Mouse (Mus musculus) frontal cortex, adult 2 months (tissue): ENCODE measurements around the gene Reck. TPM values are rescaled to one million over a fixed set of nuclear protein-coding genes. Genes with fewer than 3 reads are reported as not detected.

Experiments
- DNase-seq, 2 experiments: peaks; one replicate each; pipeline ENCODE4 v3.0.0; 2022; ENCODE audit warnings: low spot score in 1 of 2; ENCODE audit errors: extremely low spot score in 1 of 2
- polyA plus RNA-seq: library from polyadenylated mRNA; depleted of rRNA; stranded (reverse); fragments of >200 nt; gene quantifications from 2 replicates; pipeline ENCODE4 v1.2.3, GENCODE M21; 2012; rRNA removed

Gene Reck
- polyA plus RNA-seq, 1 experiment = 13.4 TPM

DNA sequence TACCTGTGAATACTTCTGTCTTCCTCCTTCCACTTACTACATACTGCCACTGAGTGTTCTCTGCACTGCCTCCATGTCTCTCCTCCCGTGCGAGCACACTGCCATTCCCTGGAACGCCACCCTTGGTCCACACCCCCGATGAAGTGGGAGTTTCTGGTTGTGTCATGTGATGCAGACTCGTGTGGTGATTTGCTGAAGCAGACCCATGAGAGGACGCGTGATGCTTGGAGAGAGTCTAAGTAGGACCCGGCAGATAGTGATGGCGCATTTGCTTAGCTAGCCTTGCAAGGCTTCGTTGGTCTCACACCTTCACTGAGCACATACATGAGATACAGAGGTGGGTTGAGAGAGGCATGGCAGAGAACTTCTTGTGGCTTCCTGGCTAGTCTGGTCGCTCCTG is 117.7 kb downstream of the Reck start:
- no peak for DNase-seq

- DNase-seq = no peak
Measured at GRCm38 (mm10) chr4:43994342-43994741, 119.0 kb downstream of the Reck start.

Other genes with a start within 250 kb of the Reck start
- 119 and 122 TPM in 2 replicates for gene Npr2, start 243.6 kb upstream of the Reck start, polyA plus RNA-seq
- gene Spag8, start 221.9 kb upstream of the Reck start, polyA plus RNA-seq = 2.1 and 2.6 TPM in 2 replicates
- gene Hint2, start 219.1 kb upstream of the Reck start, polyA plus RNA-seq = 75.8 and 81.1 TPM in 2 replicates
- gene Tmem8b, start 206.6 kb upstream of the Reck start, polyA plus RNA-seq = 35.5 and 38.0 TPM in 2 replicates
- gene Fam221b, start 206.4 kb upstream of the Reck start, polyA plus RNA-seq = 0.88 and 0.94 TPM in 2 replicates
- gene Olfr70, start 174.7 kb upstream of the Reck start, polyA plus RNA-seq = not detected in 2 replicates
- not detected in 2 replicates for gene Olfr71, start 165.3 kb upstream of the Reck start, polyA plus RNA-seq
- gene Hrct1, start 148.3 kb upstream of the Reck start, polyA plus RNA-seq = 1.9 and 2.8 TPM in 2 replicates
- 0.97 and 1.2 TPM in 2 replicates for gene Spaar, start 145.5 kb upstream of the Reck start, polyA plus RNA-seq
- not detected in 2 replicates for gene Olfr159, start 104.5 kb upstream of the Reck start, polyA plus RNA-seq
- not detected in 2 replicates for gene Olfr156, start 51.6 kb upstream of the Reck start, polyA plus RNA-seq
- not detected in 2 replicates for gene Olfr157, start 35.3 kb upstream of the Reck start, polyA plus RNA-seq
- 0.08 TPM in 1 of 2 replicates, not detected in the other for gene Olfr155, start 24.0 kb upstream of the Reck start, polyA plus RNA-seq
- 4.6 and 5.4 TPM in 2 replicates for gene Glipr2, start 81.9 kb downstream of the Reck start, polyA plus RNA-seq
- 0.06 TPM in 1 of 2 replicates, not detected in the other for gene Ccin, start 108.0 kb downstream of the Reck start, polyA plus RNA-seq
- gene Clta, start 128.9 kb downstream of the Reck start, polyA plus RNA-seq = 440 and 454 TPM in 2 replicates
- gene Gne, start 208.6 kb downstream of the Reck start, polyA plus RNA-seq = 18.7 and 20.6 TPM in 2 replicates